Mouse (Mus musculus) megakaryocyte, embryonic 14.5 days (primary cell): Measurements from ENCODE around the gene Tek.

Source experiments
- FLI1 ChIP-seq: IDR thresholded peaks from 2 replicates; pipeline ENCODE4 v1.6.1; 2012; ENCODE audit warnings: low read length, inconsistent platforms, mixed read lengths
- GATA1 ChIP-seq: IDR thresholded peaks from 3 replicates; pipeline ENCODE4 v1.6.1; 2012; ENCODE audit warnings: mixed read lengths, low read length, inconsistent platforms, borderline replicate concordance

DNA sequence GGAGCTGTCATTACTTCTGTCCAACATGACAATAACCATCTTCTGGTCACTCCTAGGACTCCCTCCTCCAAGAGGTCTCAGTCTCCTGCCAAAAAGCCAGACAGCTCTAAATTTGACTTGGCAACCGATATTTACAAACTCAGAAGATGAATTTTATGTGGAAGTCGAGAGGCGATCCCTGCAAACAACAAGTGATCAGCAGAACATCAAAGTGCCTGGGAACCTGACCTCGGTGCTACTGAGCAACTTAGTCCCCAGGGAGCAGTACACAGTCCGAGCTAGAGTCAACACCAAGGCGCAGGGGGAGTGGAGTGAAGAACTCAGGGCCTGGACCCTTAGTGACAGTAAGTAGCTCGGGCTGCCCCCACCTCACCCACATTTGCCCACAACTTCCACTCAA, 98.0 kb downstream of the Tek start:
- no peak for TF ChIP-seq GATA1
- no peak for TF ChIP-seq FLI1
